Mouse (Mus musculus): ENCODE measurements around the gene Rasgef1b. TPM values are rescaled to one million over a fixed set of nuclear protein-coding genes. Genes with fewer than 3 reads are reported as not detected.

Gene Rasgef1b
- polyA plus RNA-seq, 1 experiment: 8.6 TPM

DNA sequence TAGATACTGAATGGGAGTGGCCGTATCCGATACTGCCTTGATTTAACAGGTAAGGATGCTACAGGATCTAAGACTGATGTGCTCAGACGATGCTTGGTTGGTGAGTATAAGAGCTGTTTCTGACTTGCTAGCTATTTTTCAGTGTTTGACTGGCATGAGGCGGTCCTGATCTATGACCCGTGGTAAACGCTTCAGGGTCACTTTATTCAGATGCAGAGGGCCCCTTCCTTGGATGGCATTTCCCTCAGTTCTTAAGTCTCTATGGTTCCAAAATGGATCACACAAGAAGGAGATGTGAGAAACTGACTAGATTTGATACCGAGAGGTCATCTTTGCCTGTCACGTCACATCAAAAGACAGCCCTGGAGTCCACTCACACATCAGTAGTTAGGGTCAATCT lies 343.1 kb downstream of the Rasgef1b start:
- WGBS: 78% methylated on average over 8 of the region's 8 CpGs
- peaks cover 14% of the 10 kb centered on the region for H3K4me1 ChIP-seq (ENCODE audit: control insufficient read depth, insufficient read depth, low read length)
- no peak for TF ChIP-seq CTCF (conservative IDR thresholded peaks at IDR 0.05; ENCODE audit: insufficient read depth, insufficient read length, low read depth, low read length)
- TF ChIP-seq POLR2A (IDR thresholded peaks at IDR 0.05; ENCODE audit: low read depth, low read length): no peak

DNA sequence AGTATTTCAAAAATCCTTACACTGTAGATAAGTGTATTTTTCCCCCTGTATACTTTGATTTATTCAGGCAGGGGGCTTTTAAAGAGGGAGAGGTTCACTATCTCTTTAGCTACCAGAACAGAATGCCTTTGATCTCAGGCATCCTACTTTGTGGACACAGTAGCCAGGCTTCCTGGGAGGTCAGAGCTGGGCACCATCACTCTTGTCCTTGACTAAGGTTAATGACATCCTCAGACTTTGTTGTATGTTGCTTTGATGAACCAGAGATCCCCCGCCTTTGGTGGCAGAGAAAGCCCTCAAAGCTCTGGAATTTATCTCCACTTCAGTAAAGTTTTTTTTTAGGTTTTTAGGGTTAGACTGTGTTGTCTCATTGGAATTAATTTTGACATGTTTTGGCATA lies 343.8 kb downstream of the Rasgef1b start:
- no peak overlapping the region for H3K4me3 ChIP-seq (ENCODE audit: insufficient read depth, low read depth, low read length)
- H3K36me3 ChIP-seq (ENCODE audit: control insufficient read depth, insufficient read depth, low read length): no peaks in the 10 kb centered on the region
- TF ChIP-seq CTCF (conservative IDR thresholded peaks at IDR 0.05; ENCODE audit: insufficient read depth, insufficient read length, low read depth, low read length) (no peak), POLR2A (IDR thresholded peaks at IDR 0.05; ENCODE audit: low read depth, low read length) (no peak)
- no peak overlapping the region for H3K27ac ChIP-seq (ENCODE audit: insufficient read depth, low read depth, low read length)
- DNase-seq: no peak
- WGBS: 85% methylated on average over 1 of the region's 1 CpGs
- no peaks in the 10 kb centered on the region for H3K27me3 ChIP-seq (replicated peaks; ENCODE audit: control insufficient read depth, insufficient read depth, low read length)
- peaks cover 14% of the 10 kb centered on the region for H3K4me1 ChIP-seq (ENCODE audit: control insufficient read depth, insufficient read depth, low read length)

More for the DNA sequence above, 343.1 kb downstream of the Rasgef1b start:
- DNase-seq: no peak
- no peak overlapping the region for H3K27ac ChIP-seq (ENCODE audit: insufficient read depth, low read depth, low read length)
- H3K36me3 ChIP-seq (ENCODE audit: control insufficient read depth, insufficient read depth, low read length): no peaks in the 10 kb centered on the region
- H3K4me3 ChIP-seq (ENCODE audit: insufficient read depth, low read depth, low read length): no peak overlapping the region
- no peaks in the 10 kb centered on the region for H3K27me3 ChIP-seq (replicated peaks; ENCODE audit: control insufficient read depth, insufficient read depth, low read length)

DNA sequence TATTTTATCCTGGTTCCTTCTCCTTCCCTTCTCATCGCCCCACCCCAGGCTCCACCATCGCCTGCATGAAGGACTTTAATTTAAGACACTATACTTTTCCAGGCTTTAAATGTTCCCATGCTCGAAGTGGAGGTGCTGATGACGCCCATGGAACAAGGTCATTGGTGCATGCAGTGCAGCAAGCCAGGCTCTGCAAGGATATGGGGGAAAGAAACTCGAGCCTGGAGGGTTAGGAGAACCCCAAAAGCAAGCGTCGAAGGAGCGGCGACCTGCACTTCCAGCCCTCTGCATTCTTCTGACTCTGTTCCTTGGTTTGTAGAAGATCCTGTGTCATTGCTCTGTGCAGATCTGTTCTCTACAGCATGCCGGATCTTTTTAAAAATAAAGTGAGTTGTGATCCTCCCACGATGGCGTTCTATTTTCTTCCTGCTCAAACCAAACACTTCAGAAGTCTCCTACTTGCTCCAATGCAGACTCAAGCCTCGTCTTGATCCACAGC lies 345.0 kb downstream of the Rasgef1b start:
- 57% methylated on average over 13 of the region's 13 CpGs for WGBS
- Histone ChIP-seq H3K27ac (ENCODE audit: insufficient read depth, low read depth, low read length) (no peak overlapping the region), H3K27me3 (replicated peaks; ENCODE audit: control insufficient read depth, insufficient read depth, low read length) (no peaks in the 10 kb centered on the region), H3K4me3 (ENCODE audit: insufficient read depth, low read depth, low read length) (no peak overlapping the region), H3K4me1 (ENCODE audit: control insufficient read depth, insufficient read depth, low read length) (peaks cover 14% of the 10 kb centered on the region), H3K36me3 (ENCODE audit: control insufficient read depth, insufficient read depth, low read length) (no peaks in the 10 kb centered on the region)
- DNase-seq: no peak
- TF ChIP-seq CTCF (conservative IDR thresholded peaks at IDR 0.05; ENCODE audit: insufficient read depth, insufficient read length, low read depth, low read length): no peak
- TF ChIP-seq POLR2A (IDR thresholded peaks at IDR 0.05; ENCODE audit: low read depth, low read length): no peak

DNA sequence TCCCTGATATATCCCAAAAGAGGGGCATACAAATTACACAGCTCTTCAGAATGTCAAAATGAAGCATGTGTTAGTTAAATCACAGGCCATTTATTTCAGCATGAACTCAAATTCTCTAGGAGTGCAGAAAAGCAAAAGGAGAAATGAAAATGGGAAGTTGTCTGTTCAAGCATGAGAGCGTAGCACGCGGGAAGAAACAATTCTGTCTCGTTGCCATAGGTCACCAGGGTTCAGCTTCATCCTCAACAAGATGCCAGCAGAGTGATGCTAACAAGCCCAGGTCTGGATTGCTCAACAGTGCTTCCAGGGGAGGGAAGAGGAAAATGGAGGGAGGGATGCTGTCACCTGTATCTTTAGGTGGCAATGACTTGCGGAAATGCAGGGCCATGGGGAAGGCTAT lies 346.1 kb downstream of the Rasgef1b start:
- H3K4me3 ChIP-seq (ENCODE audit: insufficient read depth, low read depth, low read length): no peak overlapping the region
- no peak for DNase-seq
- no peaks in the 10 kb centered on the region for H3K36me3 ChIP-seq (ENCODE audit: control insufficient read depth, insufficient read depth, low read length)
- 78% methylated on average over 5 of the region's 5 CpGs for WGBS
- H3K4me1 ChIP-seq (ENCODE audit: control insufficient read depth, insufficient read depth, low read length): peaks cover 9% of the 10 kb centered on the region; the same call in 1 of the 2 replicates
- no peaks in the 10 kb centered on the region for H3K27me3 ChIP-seq (replicated peaks; ENCODE audit: control insufficient read depth, insufficient read depth, low read length)
- TF ChIP-seq CTCF (conservative IDR thresholded peaks at IDR 0.05; ENCODE audit: insufficient read depth, insufficient read length, low read depth, low read length) (no peak), POLR2A (IDR thresholded peaks at IDR 0.05; ENCODE audit: low read depth, low read length) (no peak)
- no peak overlapping the region for H3K27ac ChIP-seq (ENCODE audit: insufficient read depth, low read depth, low read length)

DNA sequence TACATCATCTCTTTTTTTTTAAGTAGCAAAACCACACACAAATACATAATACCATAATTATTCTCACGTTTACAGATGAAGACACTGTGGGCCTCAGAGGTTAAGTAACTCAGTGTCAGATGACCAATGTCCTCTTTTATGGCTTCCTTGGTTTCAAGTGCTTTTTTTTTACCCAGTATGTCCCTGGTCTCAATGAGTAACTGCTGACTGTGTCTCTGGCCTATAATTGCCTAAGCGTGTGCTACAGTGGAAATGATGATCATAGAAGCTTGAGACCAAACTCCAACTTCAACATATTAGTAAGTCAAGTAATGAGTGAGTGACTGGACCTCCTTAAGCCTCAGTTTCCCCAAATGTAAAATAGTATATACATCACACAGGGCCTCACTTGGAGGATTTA lies 347.2 kb downstream of the Rasgef1b start:
- H3K4me3 ChIP-seq (ENCODE audit: insufficient read depth, low read depth, low read length): no peak overlapping the region
- no peak for DNase-seq
- TF ChIP-seq POLR2A (IDR thresholded peaks at IDR 0.05; ENCODE audit: low read depth, low read length): no peak
- H3K27ac ChIP-seq (ENCODE audit: insufficient read depth, low read depth, low read length): no peak overlapping the region
- H3K27me3 ChIP-seq (replicated peaks; ENCODE audit: control insufficient read depth, insufficient read depth, low read length): no peaks in the 10 kb centered on the region
- no peaks in the 10 kb centered on the region for H3K4me1 ChIP-seq (ENCODE audit: control insufficient read depth, insufficient read depth, low read length)
- 85% methylated on average over 2 of the region's 2 CpGs for WGBS
- no peaks in the 10 kb centered on the region for H3K36me3 ChIP-seq (ENCODE audit: control insufficient read depth, insufficient read depth, low read length)

DNA sequence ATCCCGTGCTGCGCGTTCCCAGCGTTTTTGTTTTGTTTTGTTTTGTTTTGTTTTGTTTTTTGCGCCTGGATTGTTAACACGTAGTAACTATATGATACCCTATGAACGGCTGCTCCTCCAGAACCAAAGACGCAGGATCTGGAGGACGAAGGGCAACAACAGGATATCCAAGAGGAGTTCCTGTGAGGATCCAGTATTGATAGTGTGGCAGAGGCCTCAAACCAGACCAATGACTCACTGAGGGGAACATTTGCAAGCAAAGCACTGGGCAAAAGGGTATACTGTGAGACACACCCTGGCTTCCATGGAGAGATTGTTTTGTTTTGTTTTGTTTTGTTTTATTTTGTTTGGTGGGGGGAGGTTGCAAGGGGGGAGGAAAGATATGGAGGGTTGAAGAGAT lies 348.0 kb downstream of the Rasgef1b start:
- WGBS: 89% methylated on average over 9 of the region's 9 CpGs
- H3K36me3 ChIP-seq (ENCODE audit: control insufficient read depth, insufficient read depth, low read length): no peaks in the 10 kb centered on the region
- no peak overlapping the region for H3K27ac ChIP-seq (ENCODE audit: insufficient read depth, low read depth, low read length)
- H3K27me3 ChIP-seq (replicated peaks; ENCODE audit: control insufficient read depth, insufficient read depth, low read length): no peaks in the 10 kb centered on the region
- no peaks in the 10 kb centered on the region for H3K4me1 ChIP-seq (ENCODE audit: control insufficient read depth, insufficient read depth, low read length)
- no peak for DNase-seq
- H3K4me3 ChIP-seq (ENCODE audit: insufficient read depth, low read depth, low read length): no peak overlapping the region
- TF ChIP-seq CTCF (conservative IDR thresholded peaks at IDR 0.05; ENCODE audit: insufficient read depth, insufficient read length, low read depth, low read length): no peak
- TF ChIP-seq POLR2A (IDR thresholded peaks at IDR 0.05; ENCODE audit: low read depth, low read length): no peak

DNA sequence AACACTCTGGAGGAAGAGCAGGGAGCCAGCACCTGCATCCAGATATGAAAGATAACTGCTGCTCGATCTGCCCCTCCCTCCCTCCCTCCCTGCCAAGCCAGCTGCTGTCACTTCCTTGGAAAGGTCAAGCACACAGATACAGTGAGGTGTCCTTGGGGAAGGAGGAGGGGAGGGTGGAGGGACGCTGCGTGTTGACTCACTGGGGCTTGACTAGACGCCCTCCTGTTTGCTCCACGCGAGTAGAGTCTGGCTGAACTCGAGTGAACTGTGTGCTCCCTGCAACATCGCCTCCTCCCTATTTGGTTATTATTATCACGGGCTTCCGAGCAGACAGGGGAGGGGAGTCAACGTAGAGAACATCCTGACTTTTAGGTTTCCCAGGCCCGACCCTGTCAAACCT lies 348.7 kb downstream of the Rasgef1b start:
- no peak overlapping the region for H3K4me3 ChIP-seq (ENCODE audit: insufficient read depth, low read depth, low read length)
- no peaks in the 10 kb centered on the region for H3K4me1 ChIP-seq (ENCODE audit: control insufficient read depth, insufficient read depth, low read length)
- H3K27me3 ChIP-seq (replicated peaks; ENCODE audit: control insufficient read depth, insufficient read depth, low read length): no peaks in the 10 kb centered on the region
- DNase-seq: peak; percentile 17
- WGBS: 13% methylated on average over 12 of the region's 12 CpGs
- no peak for TF ChIP-seq CTCF (conservative IDR thresholded peaks at IDR 0.05; ENCODE audit: insufficient read depth, insufficient read length, low read depth, low read length)
- TF ChIP-seq POLR2A (IDR thresholded peaks at IDR 0.05; ENCODE audit: low read depth, low read length): no peak
- no peak overlapping the region for H3K27ac ChIP-seq (ENCODE audit: insufficient read depth, low read depth, low read length)
- no peaks in the 10 kb centered on the region for H3K36me3 ChIP-seq (ENCODE audit: control insufficient read depth, insufficient read depth, low read length)
